Mouse (Mus musculus) telencephalon, adult 2 months (tissue): ENCODE data around the gene Kdm2b.
A peak's percentile ranks its signal among the peaks of the same experiment; 100 is the strongest.

Experiments used
- DNase-seq: peaks from one replicate; pipeline ENCODE4 v3.0.0-alpha.2; 2011; ENCODE audit warnings: low read depth, low spot score

Kdm2b gene

GRCm38 (mm10) chr5:122989551-122990330 lies at the start of gene Kdm2b:
Kdm2b (minus strand) TSS chr5:122989823.
- DNase-seq = no peak

GRCm38 (mm10) chr5:123039120-123039752 lies 49.6 kb upstream of the Kdm2b start:
- no peak for DNase-seq

- DNase-seq = no peak
Measured at GRCm38 (mm10) chr5:123038115-123038514, 48.5 kb upstream of the Kdm2b start.

GRCm38 (mm10) chr5:123035564-123035963 lies 45.9 kb upstream of the Kdm2b start:
- DNase-seq = no peak

GRCm38 (mm10) chr5:123035089-123035488 lies 45.5 kb upstream of the Kdm2b start:
- no peak for DNase-seq

GRCm38 (mm10) chr5:123033646-123034160 lies 44.1 kb upstream of the Kdm2b start:
- no peak for DNase-seq

GRCm38 (mm10) chr5:123031312-123031711 lies 41.7 kb upstream of the Kdm2b start:
- DNase-seq = no peak

GRCm38 (mm10) chr5:123029729-123030128 lies 40.1 kb upstream of the Kdm2b start:
- DNase-seq = no peak

- DNase-seq = no peak
Measured at GRCm38 (mm10) chr5:123027436-123027835, 37.8 kb upstream of the Kdm2b start.

GRCm38 (mm10) chr5:123026414-123026813 lies 36.8 kb upstream of the Kdm2b start:
- DNase-seq = no peak

- DNase-seq = no peak
Measured at GRCm38 (mm10) chr5:123024965-123025573, 35.4 kb upstream of the Kdm2b start.

- no peak for DNase-seq
Measured at GRCm38 (mm10) chr5:123024312-123024711, 34.7 kb upstream of the Kdm2b start.

GRCm38 (mm10) chr5:123023049-123023448 lies 33.4 kb upstream of the Kdm2b start:
- no peak for DNase-seq

GRCm38 (mm10) chr5:123021438-123021837 lies 31.8 kb upstream of the Kdm2b start:
- DNase-seq = no peak

- no peak for DNase-seq
Measured at GRCm38 (mm10) chr5:123020426-123020825, 30.8 kb upstream of the Kdm2b start.

- no peak for DNase-seq
Measured at GRCm38 (mm10) chr5:123019336-123020016, 29.9 kb upstream of the Kdm2b start.

GRCm38 (mm10) chr5:123017504-123017903 lies 27.9 kb upstream of the Kdm2b start:
- DNase-seq = no peak

GRCm38 (mm10) chr5:123015915-123016314 lies 26.3 kb upstream of the Kdm2b start:
- DNase-seq = no peak

GRCm38 (mm10) chr5:123014753-123015701 lies 25.4 kb upstream of the Kdm2b start, which contains the start of gene Orai1:
Orai1 (plus strand) TSS chr5:123015074.
- DNase-seq = peak; percentile 92

- DNase-seq = peak; percentile 58
Measured at GRCm38 (mm10) chr5:123013599-123014315, 24.1 kb upstream of the Kdm2b start.
